Mouse (Mus musculus) retina, embryonic 14.5 days (tissue): Measurements from ENCODE around the gene Shc4.
A peak's percentile ranks its signal among the peaks of the same experiment; 100 is the strongest.

Experiments
- DNase-seq: peaks from one replicate; pipeline ENCODE4 v3.0.0-alpha.2; 2015; ENCODE audit warnings: low spot score

Shc4 gene

DNA sequence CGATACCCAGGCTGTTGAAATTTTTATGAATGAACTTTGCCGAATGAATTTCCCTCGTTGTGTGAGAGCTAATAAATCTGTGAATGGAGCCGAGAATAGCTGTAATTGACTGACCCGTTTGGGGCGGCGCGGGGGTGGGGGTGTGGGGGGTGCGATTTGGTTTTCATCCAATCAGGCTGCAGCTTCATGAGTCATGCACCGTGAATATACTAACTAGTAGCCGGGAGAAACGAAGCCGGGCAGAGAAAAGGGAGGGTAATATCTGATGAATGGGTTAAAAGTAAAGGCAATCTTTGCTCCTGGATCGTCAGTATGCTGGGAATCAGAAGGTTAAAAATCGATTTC is at the start of gene Shc4:
Gene Shc4 (minus strand): TSS at position 63 of the 345 bp plus-strand sequence.
- DNase-seq, result peak; percentile 57

DNA sequence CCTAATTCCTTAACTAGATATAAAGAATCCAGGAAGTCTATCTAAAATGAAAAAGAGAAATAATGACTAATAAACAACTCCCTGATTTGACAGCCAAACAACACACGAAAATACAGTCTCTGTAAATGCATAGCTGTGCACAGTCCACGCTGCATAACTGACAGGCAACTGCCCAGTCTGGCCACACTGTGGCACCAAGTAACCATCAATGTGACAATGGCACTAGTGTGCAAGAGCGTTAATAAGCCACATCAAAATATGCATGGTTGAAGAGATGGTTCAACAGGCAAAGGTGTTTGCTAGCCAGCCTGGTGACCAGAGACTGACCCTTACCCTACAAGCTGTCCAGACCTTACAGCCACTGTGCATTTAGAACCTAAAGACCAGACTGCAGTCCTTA is 41.1 kb upstream of the Shc4 start:
- DNase-seq, result peak; percentile 54

DNA sequence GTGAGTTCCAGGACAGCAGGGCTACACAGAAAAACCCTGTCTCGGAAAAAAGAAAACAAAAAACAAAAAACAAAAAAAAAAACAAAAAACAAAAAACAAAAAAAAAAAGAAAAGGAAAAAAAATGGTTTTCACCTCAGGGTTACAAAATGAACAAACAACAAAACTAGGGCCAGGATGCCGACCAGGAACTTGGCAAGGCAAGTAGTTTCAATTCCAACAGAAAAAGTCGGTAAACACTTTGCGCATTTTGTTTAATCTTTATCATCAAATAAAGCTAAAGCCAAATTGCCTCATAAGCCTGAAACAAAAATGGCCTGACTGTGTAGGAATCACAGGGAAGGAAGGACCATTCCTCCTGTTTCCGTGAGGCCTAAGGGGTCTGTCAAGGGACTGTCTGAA is 40.6 kb upstream of the Shc4 start:
- DNase-seq, result no peak

DNA sequence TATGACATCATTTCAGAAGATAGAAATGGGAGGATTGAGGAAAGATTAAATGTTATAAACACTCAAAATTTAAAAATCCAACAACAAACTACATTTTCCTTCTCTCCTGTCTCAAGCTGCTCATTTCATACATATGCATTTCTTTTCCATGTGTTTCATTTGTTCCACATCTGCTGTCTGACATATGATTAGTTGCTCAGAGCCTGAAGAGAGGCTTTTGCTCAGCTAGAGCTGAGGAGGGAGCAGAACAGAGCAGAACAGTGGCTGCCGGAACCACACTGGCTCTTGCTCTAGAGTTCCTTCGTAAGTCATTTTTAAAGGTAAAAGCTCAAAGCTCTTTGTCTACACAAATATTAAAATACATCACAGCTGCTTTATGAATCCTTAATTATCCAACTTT is 25.4 kb upstream of the Shc4 start:
- no peak for DNase-seq

DNA sequence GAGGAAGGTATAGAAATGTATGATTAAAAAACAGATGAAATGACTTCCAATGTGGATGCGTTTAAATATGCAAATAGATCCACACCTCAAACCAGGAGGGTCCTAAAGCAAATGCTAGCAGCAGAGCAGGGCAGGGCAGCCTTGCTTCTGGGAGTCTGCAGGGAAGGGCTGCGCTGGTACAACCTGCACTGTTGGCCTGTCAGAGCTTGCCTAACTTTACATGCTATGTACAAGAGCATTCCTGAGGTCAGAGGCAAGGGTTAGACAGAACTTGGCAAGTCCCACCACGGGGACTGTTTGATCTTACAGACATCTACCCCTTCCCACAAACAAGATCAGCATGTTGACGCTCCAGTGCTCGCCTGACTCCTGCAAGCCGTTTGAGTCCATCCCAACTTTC is 15.4 kb upstream of the Shc4 start:
- no peak for DNase-seq

DNA sequence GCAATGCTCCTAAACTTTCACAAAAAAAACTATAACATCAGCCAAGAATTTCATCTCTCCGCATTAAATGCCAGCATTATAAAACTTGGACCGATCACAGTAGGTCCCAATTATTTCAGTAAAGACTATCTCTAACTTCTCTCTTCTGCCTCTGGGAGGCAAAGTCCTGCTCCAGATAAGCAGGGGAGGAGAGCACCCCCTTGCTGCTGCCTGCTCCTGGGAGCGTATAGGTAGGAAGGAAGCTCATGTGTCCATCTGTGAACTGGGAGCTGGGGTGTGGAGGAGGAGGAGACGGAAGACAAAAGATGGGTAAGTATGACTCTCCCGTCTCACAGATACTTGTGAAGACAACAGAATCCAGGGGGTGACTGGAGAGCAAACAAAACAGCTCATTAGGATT is 14.8 kb upstream of the Shc4 start:
- no peak for DNase-seq

DNA sequence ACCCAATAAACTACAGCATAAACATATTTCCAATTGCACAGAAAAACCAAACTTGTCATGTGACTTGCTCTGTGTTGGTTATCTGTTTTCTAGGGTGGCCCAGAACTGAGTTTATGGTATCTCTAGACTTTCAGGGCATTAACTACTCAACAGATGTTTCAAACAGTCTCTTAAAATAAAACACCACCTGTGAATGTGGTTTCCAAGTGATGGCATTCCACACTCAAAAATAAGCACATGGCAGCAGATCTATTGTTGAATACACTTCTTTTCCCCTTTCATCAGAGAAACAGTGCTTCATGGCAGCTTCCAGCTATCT is 12.0 kb upstream of the Shc4 start:
- DNase-seq, result no peak

DNA sequence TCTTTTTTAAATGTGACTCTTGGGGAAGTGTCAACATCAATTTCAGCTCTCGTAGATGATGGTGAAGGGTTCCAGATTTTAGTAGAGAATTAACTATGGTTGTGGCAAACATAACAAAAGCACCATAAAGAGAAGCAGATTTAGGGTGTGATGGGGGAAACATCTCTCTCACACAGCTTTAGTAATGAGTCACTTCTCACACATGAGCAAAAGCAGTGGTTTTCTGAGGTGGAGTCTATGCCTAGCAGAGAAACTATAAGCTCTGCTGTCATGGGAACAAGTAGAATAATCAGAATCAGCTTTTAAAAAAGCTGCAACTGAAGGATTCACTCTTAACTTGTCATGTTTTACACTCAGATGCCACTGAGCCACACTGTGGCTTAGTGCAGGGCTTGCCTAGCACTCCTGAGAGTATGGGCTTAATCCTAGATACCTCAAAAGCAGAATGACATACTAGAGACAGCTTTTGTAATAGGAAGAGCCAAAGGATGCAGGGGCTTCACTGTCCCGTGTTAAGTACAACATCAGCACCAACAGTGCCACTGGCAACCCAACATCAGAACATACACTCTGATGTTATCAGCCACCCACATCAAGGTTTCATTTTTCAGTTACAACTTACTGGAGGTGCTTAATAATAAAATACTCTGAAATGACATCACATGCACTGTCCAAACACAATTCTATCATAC is 11.5 kb upstream of the Shc4 start:
- no peak for DNase-seq

DNA sequence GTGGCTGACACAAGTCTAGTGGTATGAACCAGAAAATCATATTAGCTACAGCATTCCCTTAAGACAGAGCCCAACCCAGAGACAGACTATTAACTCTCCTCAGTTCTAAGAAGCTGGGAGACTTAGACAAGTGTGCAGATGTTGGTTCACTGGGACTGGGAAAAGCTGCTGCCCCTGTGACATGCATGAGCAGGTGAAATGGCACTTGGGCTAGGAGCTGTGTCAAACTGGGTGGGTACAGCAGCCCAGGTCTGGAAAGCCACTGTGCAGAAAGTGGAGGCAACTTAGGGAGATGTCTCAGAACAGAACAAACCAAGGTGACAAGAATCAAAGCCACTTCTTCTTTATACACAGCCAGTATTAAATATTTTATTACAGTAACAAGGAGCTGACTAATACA is 10.8 kb upstream of the Shc4 start:
- no peak for DNase-seq

DNA sequence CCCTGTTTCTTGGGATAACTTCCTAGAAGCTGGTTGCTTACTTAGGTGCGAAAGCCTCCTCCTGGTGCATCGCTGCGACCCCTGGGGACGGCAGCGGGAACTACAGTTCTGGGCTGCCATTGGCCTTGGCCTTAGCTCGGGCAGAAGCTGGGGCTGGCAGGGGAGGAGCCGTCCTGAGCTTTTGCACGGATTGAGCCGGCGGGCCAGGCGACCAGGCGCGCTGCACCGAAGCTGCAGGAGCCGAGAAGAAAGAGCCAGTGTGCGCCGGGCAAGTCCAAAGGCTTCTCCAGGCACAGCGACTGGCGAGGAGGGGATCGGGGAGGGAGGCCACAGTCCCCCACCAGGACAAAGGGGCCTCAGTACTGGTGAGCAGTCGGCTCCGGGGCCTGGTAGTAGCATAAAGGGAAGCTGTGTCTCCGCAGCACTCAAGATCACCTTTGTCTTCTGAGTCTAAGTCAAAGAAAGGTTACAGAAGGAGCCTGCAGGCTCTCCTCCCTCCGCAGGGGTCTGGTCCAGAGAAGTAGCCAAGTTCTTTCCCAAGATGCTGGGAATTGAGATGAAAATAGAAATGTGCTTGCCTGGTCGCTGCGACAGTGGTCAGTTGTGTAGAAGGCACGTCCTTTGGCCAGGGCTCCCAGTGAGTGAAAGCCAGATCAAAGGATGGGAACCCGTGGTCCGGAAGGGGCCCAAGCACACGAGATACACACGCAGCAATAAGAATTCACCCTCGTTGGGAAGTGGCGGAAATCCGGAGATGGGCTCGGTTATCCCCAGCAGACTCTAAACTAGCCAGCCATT is 8.0 kb upstream of the Shc4 start:
- DNase-seq, result peak; percentile 97

DNA sequence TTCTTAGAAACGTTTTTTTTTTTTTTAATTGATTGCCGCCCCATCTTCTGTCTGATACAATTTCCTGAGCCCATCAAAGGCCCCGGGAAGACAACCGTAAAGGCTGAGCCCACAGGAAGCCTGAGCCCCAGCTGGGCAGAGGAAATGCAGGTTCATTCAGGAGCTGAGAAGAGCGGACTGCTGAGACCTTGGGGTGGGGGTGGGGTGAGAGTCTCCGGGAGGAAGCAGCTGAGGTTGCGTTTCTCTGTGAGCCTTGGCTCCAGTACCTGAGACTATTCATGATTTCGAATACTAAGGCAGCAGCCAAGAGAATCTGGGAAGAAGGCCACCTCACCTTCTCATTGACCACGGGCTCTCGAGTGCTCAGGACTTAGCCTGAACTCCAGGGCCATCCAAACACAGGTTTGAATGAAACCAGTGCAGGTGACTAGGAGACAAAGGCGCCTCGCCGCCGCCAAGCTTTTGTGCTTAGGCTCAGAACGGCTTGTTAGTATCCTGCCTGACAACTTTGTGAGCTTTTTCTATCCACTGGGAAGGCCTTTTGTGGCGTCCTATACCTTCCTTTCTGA is 682 bp upstream of the Shc4 start:
- DNase-seq, result peak; percentile 51

DNA sequence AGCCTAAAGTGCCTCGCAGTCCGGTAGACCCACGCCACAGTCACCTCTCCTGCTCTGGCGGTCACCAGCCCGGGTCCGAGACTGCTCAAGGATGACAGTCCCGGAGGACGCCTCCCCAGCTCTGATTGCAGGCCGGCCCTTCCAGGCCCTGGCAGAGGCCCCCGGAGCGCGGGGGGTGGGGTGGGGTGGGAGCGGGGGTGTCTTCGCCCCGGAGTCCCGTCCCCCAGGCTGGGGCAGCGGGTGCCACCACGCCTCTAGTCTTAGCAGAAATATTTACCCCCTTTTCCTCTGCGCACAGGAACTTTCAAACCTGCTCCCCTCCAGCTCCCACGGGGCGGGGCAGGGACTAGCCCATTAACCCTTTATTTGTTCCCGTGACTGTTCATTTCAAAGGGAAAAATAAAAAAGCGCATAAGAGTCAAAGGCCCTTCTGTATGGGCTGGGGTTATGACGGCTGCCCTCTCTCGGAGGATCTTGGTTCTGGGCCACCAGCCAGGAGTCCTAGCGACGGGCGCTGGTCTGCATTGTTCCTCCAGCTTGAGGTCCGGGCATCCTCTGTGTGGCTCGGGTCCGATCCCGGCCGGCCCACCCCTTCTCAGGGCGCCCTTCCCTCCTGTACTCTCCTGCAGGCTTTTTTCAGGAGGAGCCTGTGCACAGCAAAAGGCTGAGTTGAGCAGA is 401 bp downstream of the Shc4 start:
- DNase-seq, result peak; percentile 74

DNA sequence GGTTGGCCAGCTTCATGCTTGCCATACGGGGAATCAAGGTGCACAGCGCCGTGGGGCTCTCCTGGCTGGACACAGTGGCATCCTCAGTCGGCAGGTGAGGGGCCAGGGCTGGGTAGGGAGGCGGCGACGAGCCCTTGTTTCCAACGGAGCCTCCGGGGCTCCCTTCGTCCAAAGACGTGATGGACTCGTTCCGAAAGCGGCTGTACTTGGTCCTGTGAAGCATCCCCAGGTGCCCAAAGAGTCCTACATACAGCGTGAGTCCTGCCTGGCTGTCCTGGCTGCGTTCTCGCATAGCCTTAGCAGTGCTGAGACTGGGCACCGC is 901 bp downstream of the Shc4 start:
- DNase-seq, result no peak

DNA sequence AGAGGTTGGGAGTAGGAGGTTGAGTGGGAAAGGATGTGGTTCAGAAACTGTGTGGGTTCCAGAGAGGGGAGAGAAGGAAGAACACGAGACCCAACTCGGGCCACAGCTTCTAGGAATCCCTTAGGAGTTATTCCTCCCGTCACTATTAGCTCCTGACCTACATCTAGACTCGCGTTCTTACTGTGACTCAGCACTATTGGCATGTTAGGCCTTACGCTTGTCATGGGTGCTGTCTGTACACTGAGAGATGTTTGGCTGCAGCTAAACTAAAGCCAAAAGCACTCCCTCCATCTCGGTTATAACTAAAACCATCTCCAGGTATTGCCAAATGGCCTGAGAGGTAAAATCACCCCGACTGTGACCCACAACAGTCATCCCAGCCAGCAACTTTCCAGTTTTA is 7.3 kb downstream of the Shc4 start:
- no peak for DNase-seq

DNA sequence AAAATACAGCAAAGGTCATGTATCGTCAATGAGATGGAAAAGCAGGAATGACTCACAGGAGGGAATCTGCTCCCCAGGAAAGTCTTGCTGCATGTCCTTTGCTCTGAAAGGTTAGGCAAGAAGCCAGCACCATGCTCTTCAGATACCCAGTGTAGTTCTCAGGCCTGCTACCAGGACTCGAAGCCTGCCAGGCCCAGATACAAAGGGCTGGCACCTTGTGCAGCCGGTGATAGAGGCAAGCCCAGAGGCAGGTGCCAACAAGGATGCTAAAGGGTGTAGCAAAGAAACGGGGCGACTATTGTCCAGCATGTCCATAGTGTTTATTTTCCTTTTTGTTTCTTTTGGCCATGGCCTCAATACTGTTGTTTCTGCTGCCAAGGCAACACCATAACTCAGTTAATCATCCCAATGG is 17.4 kb downstream of the Shc4 start:
- DNase-seq, result no peak

DNA sequence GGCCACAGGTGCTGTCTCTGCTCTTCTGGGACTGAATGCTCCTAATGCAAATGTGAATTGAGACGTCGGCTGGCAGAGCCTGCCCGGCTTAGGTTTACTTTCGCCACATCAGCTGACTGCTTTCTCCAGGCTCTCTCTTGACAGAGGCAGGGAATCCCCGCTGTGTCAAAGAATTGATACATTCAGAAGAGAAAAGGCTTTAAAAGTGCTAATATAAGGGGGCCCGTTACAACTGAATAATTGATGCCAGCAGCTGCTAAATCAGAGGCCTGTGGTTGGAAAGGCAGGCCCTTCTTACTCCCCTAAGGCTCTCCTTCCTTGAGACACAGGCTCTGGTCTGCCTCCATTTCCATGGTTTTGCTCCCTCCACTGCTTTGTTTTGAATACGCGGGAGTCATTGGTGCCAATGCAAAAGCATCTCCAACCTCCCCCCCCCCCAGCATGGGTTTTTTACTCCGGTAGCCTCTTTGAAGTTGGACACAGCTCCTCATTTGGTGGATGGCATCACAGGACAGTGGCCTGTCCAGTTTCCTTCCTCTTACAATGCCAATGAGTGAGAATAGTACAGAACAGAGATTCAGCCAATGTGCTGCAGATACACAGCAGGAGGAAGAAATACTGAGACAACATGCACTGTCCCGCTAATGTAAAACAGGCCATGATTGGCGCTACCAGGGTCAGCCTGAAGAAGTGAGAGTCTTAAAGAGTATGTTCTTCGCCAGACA is 18.9 kb downstream of the Shc4 start:
- DNase-seq, result peak; percentile 66

DNA sequence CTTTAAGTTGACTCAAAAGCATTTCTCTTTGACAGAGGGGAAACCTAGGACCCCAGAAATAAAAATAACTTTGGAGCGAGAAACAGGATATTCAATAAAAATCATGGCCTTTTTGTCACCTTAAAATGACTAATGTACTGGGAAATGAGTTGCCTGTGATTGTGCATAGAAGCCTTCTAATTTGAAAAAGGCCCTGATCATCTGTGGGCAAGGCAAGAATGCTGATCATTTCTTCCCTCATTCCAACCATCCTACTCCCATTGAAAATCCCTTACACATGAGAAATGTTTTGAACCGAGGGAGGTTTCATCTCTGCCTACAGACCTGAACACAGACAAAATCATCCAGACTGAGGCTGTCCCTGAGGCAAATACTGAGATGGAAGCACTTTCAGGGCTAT is 21.1 kb downstream of the Shc4 start:
- no peak for DNase-seq

DNA sequence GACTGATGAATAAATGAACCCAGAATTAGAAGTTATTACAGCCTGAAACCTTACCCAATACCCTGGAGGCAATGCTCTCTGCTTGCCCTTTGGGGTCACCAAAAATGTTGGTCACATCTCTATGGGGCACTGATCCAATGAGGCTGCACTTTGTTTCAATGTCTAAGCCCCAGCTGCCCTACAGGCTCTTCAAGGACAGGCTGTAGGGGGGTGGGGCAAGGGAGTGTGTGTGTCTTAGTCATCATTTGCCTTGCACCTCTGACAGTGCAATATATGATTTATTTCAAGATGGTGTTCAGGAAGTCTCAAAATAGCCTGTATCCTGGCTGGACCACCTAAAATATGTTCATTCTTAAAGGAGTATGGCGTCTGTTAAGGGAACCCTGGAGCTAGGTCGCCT is 22.3 kb downstream of the Shc4 start:
- DNase-seq, result no peak

DNA sequence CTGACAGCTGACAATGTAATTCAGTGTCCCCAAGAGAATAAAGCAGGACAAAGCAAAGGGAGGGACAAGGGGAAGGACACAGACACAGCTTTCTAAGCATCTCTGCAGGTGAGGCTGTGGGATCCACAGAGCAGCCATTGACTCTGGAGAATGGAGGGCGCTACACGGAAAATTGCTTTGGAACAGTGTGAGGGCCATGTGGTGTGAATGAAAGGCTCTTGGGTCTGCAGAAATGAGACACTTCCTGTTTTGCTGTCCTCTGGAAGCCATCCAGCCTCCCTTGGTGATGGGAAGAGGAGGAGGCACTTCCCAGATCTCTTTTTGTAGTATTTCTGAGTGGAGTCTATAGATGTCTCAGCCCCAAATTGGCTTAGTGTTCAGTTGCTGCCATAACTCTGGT is 27.7 kb downstream of the Shc4 start:
- DNase-seq, result no peak

DNA sequence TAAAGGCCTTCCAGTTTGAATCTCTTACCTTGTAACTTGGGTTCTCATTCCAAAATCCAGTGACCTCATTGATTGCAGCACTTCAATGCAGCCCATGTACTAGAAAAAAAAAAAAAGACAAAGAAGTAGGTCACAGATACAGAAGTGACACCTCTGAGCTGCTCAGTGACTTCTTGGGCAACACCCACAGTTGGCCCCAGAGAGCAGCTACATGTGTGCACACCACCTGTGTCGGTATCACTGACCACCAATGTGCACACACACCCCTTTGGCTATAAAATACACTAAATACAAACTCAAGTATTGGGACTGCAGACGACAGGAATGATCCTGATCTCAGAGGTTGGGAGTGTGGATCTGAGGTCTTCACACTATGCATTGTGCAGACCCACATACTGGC is 29.1 kb downstream of the Shc4 start:
- DNase-seq, result no peak

DNA sequence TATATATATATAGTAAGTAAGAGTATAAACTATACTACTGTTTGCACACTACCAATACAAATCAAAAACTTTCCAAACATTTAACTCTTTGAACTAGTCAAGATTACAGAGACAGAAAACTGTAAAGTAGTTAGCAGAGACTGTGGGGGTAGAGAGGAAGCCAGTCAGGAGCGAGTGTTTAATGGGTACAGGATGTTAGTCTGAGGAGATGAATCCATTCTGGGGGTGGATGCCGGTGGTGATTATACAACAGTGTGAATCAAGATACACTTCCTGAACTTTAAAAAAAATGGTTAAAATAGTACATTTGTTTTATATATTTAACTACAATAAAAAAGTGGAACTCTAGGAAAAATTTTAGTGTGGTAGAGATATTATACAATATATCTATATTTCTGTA is 31.9 kb downstream of the Shc4 start:
- no peak for DNase-seq

DNA sequence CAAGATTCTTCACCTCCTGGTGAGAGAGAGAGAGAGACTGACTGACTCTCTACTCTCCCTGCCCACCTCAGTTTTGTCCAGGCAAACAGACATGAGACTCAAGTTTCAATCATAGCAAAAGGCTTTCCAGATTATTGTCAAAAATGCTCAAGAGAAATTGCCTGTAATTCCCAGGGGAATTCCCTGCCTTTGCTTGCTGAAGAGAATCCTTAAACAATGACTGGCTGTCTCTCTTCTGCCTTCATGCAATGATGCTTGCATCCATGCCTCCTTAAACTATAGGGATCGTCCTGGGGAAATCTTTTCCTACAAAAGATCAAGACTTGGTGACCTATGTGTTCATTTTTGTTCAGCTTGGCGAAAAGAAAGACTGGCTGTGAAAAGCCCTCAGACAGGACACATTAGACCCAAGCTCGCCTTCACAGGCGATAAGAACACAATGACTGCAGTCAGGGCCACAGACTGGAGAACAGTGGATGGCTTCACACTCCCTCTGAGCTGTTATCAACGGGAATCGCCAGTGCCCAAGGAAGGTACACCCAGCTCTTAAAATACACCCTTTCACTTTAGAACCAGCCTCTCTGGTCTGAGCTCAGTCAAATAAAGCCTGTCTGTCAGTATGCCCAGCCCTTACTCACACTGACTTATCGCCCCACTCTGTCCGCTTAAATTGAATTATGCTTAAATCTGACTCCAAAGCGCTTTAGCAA is 38.4 kb downstream of the Shc4 start:
- no peak for DNase-seq
